Mouse (Mus musculus): Measurements from ENCODE around the gene Mki67. TPM values are rescaled to one million over a fixed set of nuclear protein-coding genes. Genes with fewer than 3 reads are reported as not detected.
"Not testable (repeated sequence)": the region's sequence is repeated elsewhere in the genome, so short reads cannot be mapped to it uniquely, and the experiment has no call there.

The Mki67 gene
- total RNA-seq, 1 experiment: 96.9 TPM

DNA sequence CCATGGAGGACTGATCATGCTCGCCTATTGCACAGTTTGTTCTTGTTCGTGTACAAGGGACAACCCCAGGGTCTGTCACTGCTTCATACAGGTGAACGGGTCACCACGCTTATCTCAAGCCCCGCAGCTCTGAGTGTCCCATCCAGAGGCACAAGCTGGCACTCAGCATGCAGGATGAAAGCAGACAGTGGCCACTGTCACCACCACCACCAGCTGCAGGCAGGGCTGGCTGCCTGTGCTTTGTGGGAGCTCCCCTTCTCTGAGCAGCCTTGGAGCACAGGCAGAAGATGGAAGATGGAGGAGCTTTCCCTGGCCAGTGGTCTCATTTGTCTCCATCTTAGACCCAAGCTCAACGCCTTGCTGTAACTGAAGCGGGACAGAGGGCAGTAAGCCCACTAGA is 31.2 kb downstream of the Mki67 start:
- Histone ChIP-seq H3K9me3 (ENCODE audit: control insufficient read depth, insufficient read depth, low read depth, low read length) (no peaks in the 10 kb centered on the region), H3K27ac (ENCODE audit: insufficient read depth, low read depth, low read length, poor library complexity, severe bottlenecking) (no peak overlapping the region; the same call in 1 of the 2 replicates), H3K4me1 (ENCODE audit: control insufficient read depth in 2 of 2, insufficient read depth in 2 of 2, low read length in 2 of 2, poor library complexity in 1 of 2) (no peaks in the 10 kb centered on the region), H3K4me3 (ENCODE audit: insufficient read depth in 1 of 2, low read depth in 1 of 2, low read length in 2 of 2, poor library complexity in 1 of 2, severe bottlenecking in 1 of 2) (no peak overlapping the region), H3K9ac (ENCODE audit: insufficient read depth, low read depth, low read length, poor library complexity, severe bottlenecking) (no peak overlapping the region), H3K36me3 (ENCODE audit: control insufficient read depth, insufficient read depth, low read length, poor library complexity, severe bottlenecking) (peaks cover 26% of the 10 kb centered on the region)
- in situ Hi-C loops (cut with MboI; ENCODE audit: low sequenced_read_pairs in 2 of 2, unreplicated experiment in 2 of 2): no loop called here
- DNase-seq (ENCODE audit: low read depth, low spot score): no peak
- TF ChIP-seq HCFC1 (IDR thresholded peaks at IDR 0.05; ENCODE audit: borderline replicate concordance, insufficient read depth, low read length): no peak
- TF ChIP-seq ZNF384 (IDR thresholded peaks at IDR 0.05; ENCODE audit: low read depth, low read length): no peak
- no peak for TF ChIP-seq MAFK (IDR thresholded peaks at IDR 0.05; ENCODE audit: insufficient read depth, low read depth, low read length)
- no peak for TF ChIP-seq ZC3H11A (IDR thresholded peaks at IDR 0.05; ENCODE audit: borderline replicate concordance, low read depth, low read length)
- no peak for TF ChIP-seq CHD2 (IDR thresholded peaks at IDR 0.05; ENCODE audit: low read depth, low read length)

DNA sequence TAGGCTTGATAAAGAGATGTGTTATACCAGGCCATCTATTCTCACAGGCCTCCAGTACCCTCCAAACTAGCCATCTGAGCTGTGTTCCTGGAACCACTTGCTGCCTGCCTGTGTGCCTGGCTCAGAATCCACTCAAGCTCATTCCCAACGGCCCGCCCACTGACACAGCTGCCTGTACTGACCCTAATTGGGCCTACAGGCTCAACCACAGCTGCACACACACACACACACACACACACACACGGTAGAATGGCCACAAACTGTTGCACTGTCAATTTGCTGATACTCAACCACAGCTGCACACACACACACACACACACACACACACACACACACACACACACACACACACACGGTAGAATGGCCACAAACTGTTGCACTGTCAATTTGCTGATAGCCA is 32.1 kb downstream of the Mki67 start:
- H3K9me3 ChIP-seq (ENCODE audit: control insufficient read depth, insufficient read depth, low read depth, low read length); H3K4me1 ChIP-seq (ENCODE audit: control insufficient read depth in 2 of 2, insufficient read depth in 2 of 2, low read length in 2 of 2, poor library complexity in 1 of 2); H3K4me3 ChIP-seq (ENCODE audit: insufficient read depth in 1 of 2, low read depth in 1 of 2, low read length in 2 of 2, poor library complexity in 1 of 2, severe bottlenecking in 1 of 2); H3K27ac ChIP-seq (ENCODE audit: insufficient read depth, low read depth, low read length, poor library complexity, severe bottlenecking); H3K9ac ChIP-seq (ENCODE audit: insufficient read depth, low read depth, low read length, poor library complexity, severe bottlenecking); in situ Hi-C loops (cut with MboI; ENCODE audit: low sequenced_read_pairs in 2 of 2, unreplicated experiment in 2 of 2); DNase-seq (ENCODE audit: low read depth, low spot score): not testable (repeated sequence)
- peaks cover 20% of the 10 kb centered on the region for H3K36me3 ChIP-seq (ENCODE audit: control insufficient read depth, insufficient read depth, low read length, poor library complexity, severe bottlenecking)

DNA sequence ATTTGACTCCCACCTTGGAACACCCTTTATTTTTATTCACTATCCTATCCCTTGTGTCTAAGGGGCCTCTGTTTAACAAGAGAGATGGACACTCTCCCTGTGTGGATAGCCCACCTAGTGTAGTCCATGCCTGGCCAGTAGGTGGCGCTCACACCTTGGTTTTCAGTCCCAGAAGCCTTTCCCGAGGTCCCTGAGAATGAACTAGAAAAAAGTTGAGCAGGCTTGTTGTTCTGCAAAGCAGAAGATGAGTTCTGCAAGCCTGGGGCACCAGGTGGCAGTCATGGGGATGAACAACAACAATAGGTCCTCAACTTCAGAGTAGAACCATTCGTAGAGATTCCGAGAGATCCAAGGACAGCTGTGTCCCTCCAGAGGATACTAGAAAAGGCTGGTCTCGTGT is 35.8 kb downstream of the Mki67 start:
- no peaks in the 10 kb centered on the region for H3K4me1 ChIP-seq (ENCODE audit: control insufficient read depth in 2 of 2, insufficient read depth in 2 of 2, low read length in 2 of 2, poor library complexity in 1 of 2)
- peak; percentile 43 for DNase-seq (ENCODE audit: low read depth, low spot score)
- in situ Hi-C loops (cut with MboI; ENCODE audit: low sequenced_read_pairs in 2 of 2, unreplicated experiment in 2 of 2): no loop called here
- no peaks in the 10 kb centered on the region for H3K9me3 ChIP-seq (ENCODE audit: control insufficient read depth, insufficient read depth, low read depth, low read length)
- H3K4me3 ChIP-seq (ENCODE audit: insufficient read depth in 1 of 2, low read depth in 1 of 2, low read length in 2 of 2, poor library complexity in 1 of 2, severe bottlenecking in 1 of 2): no peak overlapping the region
- H3K9ac ChIP-seq (ENCODE audit: insufficient read depth, low read depth, low read length, poor library complexity, severe bottlenecking): no peak overlapping the region
- 0 out of 2 replicates have a peak, but pooled peaks cover under 1% of the 10 kb centered on the region for H3K36me3 ChIP-seq (ENCODE audit: control insufficient read depth, insufficient read depth, low read length, poor library complexity, severe bottlenecking)
- H3K27ac ChIP-seq (ENCODE audit: insufficient read depth, low read depth, low read length, poor library complexity, severe bottlenecking): no peak overlapping the region
- TF ChIP-seq ZNF384 (IDR thresholded peaks at IDR 0.05; ENCODE audit: low read depth, low read length): no peak
- no peak for TF ChIP-seq HCFC1 (IDR thresholded peaks at IDR 0.05; ENCODE audit: borderline replicate concordance, insufficient read depth, low read length)
- TF ChIP-seq ZC3H11A (IDR thresholded peaks at IDR 0.05; ENCODE audit: borderline replicate concordance, low read depth, low read length): peak; percentile 32; the same call in 1 of the 2 replicates
- TF ChIP-seq CHD2 (IDR thresholded peaks at IDR 0.05; ENCODE audit: low read depth, low read length): no peak
- TF ChIP-seq MAFK (IDR thresholded peaks at IDR 0.05; ENCODE audit: insufficient read depth, low read depth, low read length): no peak

DNA sequence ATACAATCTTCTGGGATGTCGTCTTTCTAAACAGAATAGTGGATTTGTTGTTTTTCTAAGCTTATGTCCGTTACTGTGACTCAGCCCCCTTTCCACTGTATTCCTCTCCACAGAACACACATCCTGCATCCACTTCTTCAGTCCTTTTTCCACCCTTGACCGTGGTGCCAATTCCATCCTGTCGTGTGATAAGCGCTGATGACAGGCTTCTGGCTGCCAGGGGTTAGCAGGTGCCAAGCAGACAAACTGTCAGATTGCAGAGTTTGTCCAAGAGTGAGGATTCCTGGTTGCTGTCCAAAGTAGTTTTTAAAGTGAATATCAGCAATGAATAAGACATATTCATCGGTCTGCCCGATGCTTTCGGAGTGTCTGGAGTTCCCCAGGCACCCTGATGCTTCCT is 39.4 kb downstream of the Mki67 start:
- Histone ChIP-seq H3K27ac (ENCODE audit: insufficient read depth, low read depth, low read length, poor library complexity, severe bottlenecking) (no peak overlapping the region), H3K9ac (ENCODE audit: insufficient read depth, low read depth, low read length, poor library complexity, severe bottlenecking) (no peak overlapping the region), H3K36me3 (ENCODE audit: control insufficient read depth, insufficient read depth, low read length, poor library complexity, severe bottlenecking) (no peaks in the 10 kb centered on the region), H3K4me1 (ENCODE audit: control insufficient read depth in 2 of 2, insufficient read depth in 2 of 2, low read length in 2 of 2, poor library complexity in 1 of 2) (no peaks in the 10 kb centered on the region), H3K4me3 (ENCODE audit: insufficient read depth in 1 of 2, low read depth in 1 of 2, low read length in 2 of 2, poor library complexity in 1 of 2, severe bottlenecking in 1 of 2) (no peak overlapping the region), H3K9me3 (ENCODE audit: control insufficient read depth, insufficient read depth, low read depth, low read length) (no peaks in the 10 kb centered on the region)
- TF ChIP-seq CHD2 (IDR thresholded peaks at IDR 0.05; ENCODE audit: low read depth, low read length) (no peak), MAFK (IDR thresholded peaks at IDR 0.05; ENCODE audit: insufficient read depth, low read depth, low read length) (no peak), ZNF384 (IDR thresholded peaks at IDR 0.05; ENCODE audit: low read depth, low read length) (no peak), ZC3H11A (IDR thresholded peaks at IDR 0.05; ENCODE audit: borderline replicate concordance, low read depth, low read length) (no peak), HCFC1 (IDR thresholded peaks at IDR 0.05; ENCODE audit: borderline replicate concordance, insufficient read depth, low read length) (no peak)
- in situ Hi-C loops (cut with MboI; ENCODE audit: low sequenced_read_pairs in 2 of 2, unreplicated experiment in 2 of 2): no loop called here
- no peak for DNase-seq (ENCODE audit: low read depth, low spot score)

DNA sequence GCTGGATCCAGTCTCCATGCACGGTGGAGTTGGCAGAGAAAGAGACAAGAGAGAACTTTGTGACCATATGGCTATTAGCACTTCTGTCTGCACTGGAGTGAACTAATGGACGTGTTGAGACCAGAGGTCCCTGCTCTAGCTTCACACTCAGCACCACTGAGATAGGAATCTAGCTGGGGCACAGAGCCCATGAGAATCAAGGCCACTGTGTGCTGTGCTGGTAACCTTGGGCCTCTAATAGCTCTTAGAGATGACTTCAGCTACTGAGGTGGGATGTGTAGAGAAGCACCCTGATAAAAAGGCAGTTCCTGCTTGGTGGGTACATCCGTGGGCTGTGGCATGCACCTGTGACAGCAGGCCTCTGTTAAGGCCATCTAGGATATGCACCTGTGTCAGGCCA is 42.6 kb downstream of the Mki67 start:
- Histone ChIP-seq H3K36me3 (ENCODE audit: control insufficient read depth, insufficient read depth, low read length, poor library complexity, severe bottlenecking) (no peaks in the 10 kb centered on the region), H3K9ac (ENCODE audit: insufficient read depth, low read depth, low read length, poor library complexity, severe bottlenecking) (no peak overlapping the region), H3K9me3 (ENCODE audit: control insufficient read depth, insufficient read depth, low read depth, low read length) (no peaks in the 10 kb centered on the region), H3K4me1 (ENCODE audit: control insufficient read depth in 2 of 2, insufficient read depth in 2 of 2, low read length in 2 of 2, poor library complexity in 1 of 2) (no peaks in the 10 kb centered on the region), H3K4me3 (ENCODE audit: insufficient read depth in 1 of 2, low read depth in 1 of 2, low read length in 2 of 2, poor library complexity in 1 of 2, severe bottlenecking in 1 of 2) (no peak overlapping the region), H3K27ac (ENCODE audit: insufficient read depth, low read depth, low read length, poor library complexity, severe bottlenecking) (no peak overlapping the region)
- TF ChIP-seq ZNF384 (IDR thresholded peaks at IDR 0.05; ENCODE audit: low read depth, low read length): no peak
- no peak for TF ChIP-seq CHD2 (IDR thresholded peaks at IDR 0.05; ENCODE audit: low read depth, low read length)
- TF ChIP-seq ZC3H11A (IDR thresholded peaks at IDR 0.05; ENCODE audit: borderline replicate concordance, low read depth, low read length): no peak
- no peak for TF ChIP-seq MAFK (IDR thresholded peaks at IDR 0.05; ENCODE audit: insufficient read depth, low read depth, low read length)
- DNase-seq (ENCODE audit: low read depth, low spot score): no peak
- in situ Hi-C loops (cut with MboI; ENCODE audit: low sequenced_read_pairs in 2 of 2, unreplicated experiment in 2 of 2): no loop called here
